Mouse (Mus musculus) E14TG2a.4 (cell line): ENCODE measurements around the gene 4930407I10Rik.

ENCODE experiments used
- CTCF ChIP-seq: conservative IDR thresholded peaks from 2 replicates; pipeline ENCODE4 v1.5.1; 2014; ENCODE audit warnings: low read length
- NANOG ChIP-seq: IDR thresholded peaks from 2 replicates; pipeline ENCODE4 v1.6.1; 2014; ENCODE audit warnings: borderline replicate concordance, low read length, mixed read lengths

DNA sequence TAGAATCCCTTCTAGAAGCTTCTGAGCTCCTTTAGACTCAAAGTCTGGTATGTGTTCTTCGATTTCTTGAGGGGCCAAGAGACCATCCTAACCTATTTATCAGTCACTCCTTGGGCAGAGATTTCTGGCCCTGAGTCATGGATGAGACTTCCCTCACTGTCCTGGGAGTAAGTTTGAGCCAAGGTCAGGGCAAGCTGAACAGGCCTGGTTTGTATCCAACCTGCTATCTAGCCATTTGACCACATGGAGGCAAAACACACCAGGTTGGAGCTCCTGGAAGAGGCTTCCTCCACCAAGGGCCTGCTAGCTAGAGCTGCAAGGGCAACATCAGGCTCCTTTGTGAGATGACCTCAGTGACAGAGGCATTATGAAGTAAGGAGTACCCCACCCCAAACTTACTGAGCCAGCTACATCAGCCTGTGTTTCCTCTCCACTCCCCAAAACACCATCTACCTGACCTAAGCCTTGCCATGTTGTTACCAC lies at the start of gene 4930407I10Rik:
- TF ChIP-seq CTCF: no peak
- no peak for TF ChIP-seq NANOG
